Mouse (Mus musculus) embryonic facial prominence, embryonic 11.5 days (tissue): ENCODE results near the gene Capn15. TPM values are rescaled to one million over a fixed set of nuclear protein-coding genes. Genes with fewer than 3 reads are reported as not detected.

Source experiments
- ATAC-seq: fragments of 200-750 bp; cut with Nextera tagmentation; replicated peaks from 2 replicates; pipeline ENCODE4 v1.8.0; 2017; ENCODE audit warnings: low read depth; ENCODE audit not compliant: insufficient number of reproducible peaks, low FRiP score, low TSS enrichment
- DNase-seq: peaks from one replicate; pipeline ENCODE4 v3.0.0-alpha.2; 2015; ENCODE audit warnings: low spot score
- H3K27ac ChIP-seq: fragments of 300-500 bp; sonication (generic); replicated peaks from 2 replicates; pipeline ENCODE4 v1.5.1; 2014; ENCODE audit warnings: mild to moderate bottlenecking, low read depth, low read length, control low read depth
- H3K27me3 ChIP-seq: fragments of 300-500 bp; sonication (generic); 2 replicates; pipeline ENCODE4 v1.6.1; 2014; ENCODE audit warnings: mild to moderate bottlenecking, low read length, moderate library complexity, mixed read lengths; ENCODE audit not compliant: control insufficient read depth, insufficient read depth
- H3K36me3 ChIP-seq: fragments of 300-500 bp; sonication (generic); replicated peaks from 2 replicates; pipeline ENCODE4 v1.6.1; 2014; ENCODE audit warnings: low read depth, mild to moderate bottlenecking, low read length, moderate library complexity, mixed read lengths; ENCODE audit not compliant: control insufficient read depth, insufficient read depth
- H3K4me1 ChIP-seq: fragments of 300-500 bp; sonication (generic); 2 replicates; pipeline ENCODE4 v1.6.1; 2014; ENCODE audit warnings: low read length, mixed read lengths; ENCODE audit not compliant: control insufficient read depth, insufficient read depth
- H3K4me2 ChIP-seq: fragments of 300-500 bp; sonication (generic); 2 replicates; pipeline ENCODE4 v1.6.1; 2014; ENCODE audit warnings: low read depth, mild to moderate bottlenecking, control low read depth, low read length, moderate library complexity
- H3K4me3 ChIP-seq: fragments of 300-500 bp; sonication (generic); 2 replicates; pipeline ENCODE4 v1.5.1; 2014; ENCODE audit warnings: low read depth, low read length, control low read depth
- H3K9ac ChIP-seq: fragments of 300-500 bp; sonication (generic); replicated peaks from 2 replicates; pipeline ENCODE4 v1.6.1; 2014; ENCODE audit warnings: mild to moderate bottlenecking, control low read depth, low read length
- H3K9me3 ChIP-seq: fragments of 300-500 bp; sonication (generic); replicated peaks from 2 replicates; pipeline ENCODE4 v1.6.1; 2016; ENCODE audit warnings: mild to moderate bottlenecking, low read length, inconsistent platforms, mixed read lengths; ENCODE audit not compliant: control insufficient read depth
- WGBS: fragments of 180-500 bp; shearing (Covaris S2); extraction: QIAGEN DNeasy Blood & Tissue Kit; methylation state at CpG from one replicate; pipeline ENCODE4 v1.1.7; 2014; 5-methylcytosine and 5-hydroxymethylcytosine counted together
- polyA plus RNA-seq: library from polyadenylated mRNA; unstranded; fragments of >200 nt; fragmentation: Nextera tagmentation; extraction: Ambion mirVana; gene quantifications from 2 replicates; pipeline ENCODE4 v1.2.1, GENCODE M21; 2014

Capn15 gene
- polyA plus RNA-seq, 1 experiment from 2014 or later, result 20.2 TPM

- no peaks in the 10 kb centered on the region for H3K4me1 ChIP-seq
- no peak overlapping the region for H3K27ac ChIP-seq
- H3K9me3 ChIP-seq, result no peaks in the 10 kb centered on the region
- no peak overlapping the region for H3K4me3 ChIP-seq
- no peaks in the 10 kb centered on the region for H3K36me3 ChIP-seq
- H3K4me2 ChIP-seq, result no peak overlapping the region
- WGBS, result 95% methylated on average over 9 of the region's 9 CpGs
- H3K27me3 ChIP-seq, result no peaks in the 10 kb centered on the region
- no peak overlapping the region for H3K9ac ChIP-seq
- no peak for DNase-seq
- no peak for ATAC-seq
Measured at GRCm38 (mm10) chr17:25970448-25970847, 15.1 kb downstream of the Capn15 start.

- ATAC-seq (no peak), DNase-seq (no peak)
- no peak overlapping the region for H3K4me2 ChIP-seq
- H3K27ac ChIP-seq, result no peak overlapping the region
- H3K9me3 ChIP-seq, result no peaks in the 10 kb centered on the region
- WGBS, result 90% methylated on average over 1 of the region's 1 CpGs
- no peak overlapping the region for H3K9ac ChIP-seq
- no peak overlapping the region for H3K4me3 ChIP-seq
- H3K4me1 ChIP-seq, result no peaks in the 10 kb centered on the region
- H3K36me3 ChIP-seq, result peaks cover 2% of the 10 kb centered on the region; the same call in 1 of the 2 replicates
- no peaks in the 10 kb centered on the region for H3K27me3 ChIP-seq
Measured at GRCm38 (mm10) chr17:25968176-25968575, 17.4 kb downstream of the Capn15 start.

GRCm38 (mm10) chr17:25967652-25968051, 17.9 kb downstream of the Capn15 start:
- Histone ChIP-seq H3K27me3 (no peaks in the 10 kb centered on the region), H3K9me3 (no peaks in the 10 kb centered on the region), H3K4me2 (no peak overlapping the region), H3K4me3 (no peak overlapping the region), H3K4me1 (no peaks in the 10 kb centered on the region), H3K9ac (no peak overlapping the region), H3K27ac (no peak overlapping the region), H3K36me3 (peaks cover 2% of the 10 kb centered on the region; the same call in 1 of the 2 replicates)
- 79% methylated on average over 3 of the region's 3 CpGs for WGBS
- ATAC-seq (no peak), DNase-seq (no peak)

GRCm38 (mm10) chr17:25964271-25964670, 21.3 kb downstream of the Capn15 start:
- Histone ChIP-seq H3K27ac (no peak overlapping the region), H3K4me3 (no peak overlapping the region), H3K9ac (no peak overlapping the region), H3K4me1 (no peaks in the 10 kb centered on the region), H3K36me3 (peaks cover 2% of the 10 kb centered on the region; the same call in 1 of the 2 replicates), H3K27me3 (no peaks in the 10 kb centered on the region), H3K4me2 (no peak overlapping the region), H3K9me3 (no peaks in the 10 kb centered on the region)
- DNase-seq (no peak), ATAC-seq (no peak)
- 88% methylated on average over 7 of the region's 7 CpGs for WGBS

- H3K9me3 ChIP-seq, result no peaks in the 10 kb centered on the region
- H3K27me3 ChIP-seq, result no peaks in the 10 kb centered on the region
- no peak overlapping the region for H3K9ac ChIP-seq
- DNase-seq, result no peak
- 90% methylated on average over 7 of the region's 7 CpGs for WGBS
- no peak overlapping the region for H3K4me3 ChIP-seq
- H3K27ac ChIP-seq, result no peak overlapping the region
- ATAC-seq, result no peak
- H3K36me3 ChIP-seq, result peaks cover 2% of the 10 kb centered on the region; the same call in 1 of the 2 replicates
- no peaks in the 10 kb centered on the region for H3K4me1 ChIP-seq
- H3K4me2 ChIP-seq, result no peak overlapping the region
Measured at GRCm38 (mm10) chr17:25962413-25962905, 23.1 kb downstream of the Capn15 start.

- DNase-seq (no peak), ATAC-seq (no peak)
- no peaks in the 10 kb centered on the region for H3K9me3 ChIP-seq
Measured at GRCm38 (mm10) chr17:25961566-25961965, 24.0 kb downstream of the Capn15 start.

GRCm38 (mm10) chr17:25959630-25960467, 25.7 kb downstream of the Capn15 start:
- Histone ChIP-seq H3K4me2 (no peak overlapping the region), H3K9me3 (no peaks in the 10 kb centered on the region), H3K4me1 (no peaks in the 10 kb centered on the region), H3K4me3 (no peak overlapping the region), H3K9ac (no peak overlapping the region), H3K36me3 (peaks cover 2% of the 10 kb centered on the region; the same call in 1 of the 2 replicates), H3K27ac (no peak overlapping the region), H3K27me3 (no peaks in the 10 kb centered on the region)
- WGBS, result 93% methylated on average over 23 of the region's 23 CpGs
- DNase-seq, result no peak
- ATAC-seq, result no peak

More at GRCm38 (mm10) chr17:25961566-25961965, 24.0 kb downstream of the Capn15 start:
- Histone ChIP-seq H3K4me3 (no peak overlapping the region), H3K27me3 (no peaks in the 10 kb centered on the region), H3K36me3 (peaks cover 2% of the 10 kb centered on the region; the same call in 1 of the 2 replicates), H3K4me2 (no peak overlapping the region), H3K9ac (no peak overlapping the region), H3K27ac (no peak overlapping the region), H3K4me1 (no peaks in the 10 kb centered on the region)
- WGBS, result 95% methylated on average over 5 of the region's 5 CpGs
